Mouse (Mus musculus): ENCODE measurements around the gene Cfap77.
"Not testable (repeated sequence)": the region's sequence is repeated elsewhere in the genome, so short reads cannot be mapped to it uniquely, and the experiment has no call there.

- not testable (repeated sequence) for TF ChIP-seq CTCF (conservative IDR thresholded peaks at IDR 0.05; ENCODE audit: insufficient read depth, insufficient read length, low read depth, low read length); POLR2A (IDR thresholded peaks at IDR 0.05; ENCODE audit: low read depth, low read length)
Measured at GRCm38 (mm10) chr2:29102416-29103377, 47.8 kb upstream of the Cfap77 start.

Data from kidney, adult 2 months (tissue).